8 mouse cellular contexts compared by ENCODE assay signal in genomic region chr10:80677128-80677875, GRCm38 (mm10). TPM values are rescaled to one million over a fixed set of nuclear protein-coding genes. Genes with fewer than 3 reads are reported as not detected.
A peak's percentile ranks its signal among the peaks of the same experiment; 100 is the strongest.
DNase-seq lines count a peak whose midpoint lies in the region; ATAC-seq lines count a peak whose summit lies in the region.

No protein-coding gene starts in this region.

- peak overlapping the region; percentile 81 for H3K4me3 ChIP-seq in erythroblast, embryonic 14.5 days (replicated peaks)
- H3K4me3 ChIP-seq in kidney, embryonic 15.5 days (replicated peaks): peak overlapping the region; percentile 91
- H3K4me3 ChIP-seq in midbrain, embryonic 15.5 days: peak overlapping the region; percentile 94

- peak; percentile 28 for ATAC-seq in CD4-positive, CD25-positive, alpha-beta regulatory T cell, adult 4 months
- no peak for ATAC-seq in kidney, embryonic 15.5 days (replicated peaks; ENCODE audit: low FRiP score)
- ATAC-seq in midbrain, embryonic 15.5 days (replicated peaks): peak; percentile 5

- peak; percentile 67 for DNase-seq in cerebellum, adult 9-10 months
- no peak for DNase-seq in cerebellum, postnatal 4 days (ENCODE audit: low spot score in 2 of 2)
- no peak for DNase-seq in urinary bladder, postnatal 25 days (ENCODE audit: low spot score)
- no peak for DNase-seq in urinary bladder, postnatal 4 days (ENCODE audit: low spot score in 2 of 2)

- peaks cover 80% of the 10 kb centered on the region for H3K4me1 ChIP-seq in erythroblast, embryonic 14.5 days (ENCODE audit: control insufficient read depth)
- H3K4me1 ChIP-seq in kidney, embryonic 15.5 days: peaks cover 69% of the 10 kb centered on the region
- H3K4me1 ChIP-seq in midbrain, embryonic 15.5 days: peaks cover 52% of the 10 kb centered on the region

- no peaks in the 10 kb centered on the region for H3K27me3 ChIP-seq in erythroblast, embryonic 14.5 days (ENCODE audit: control insufficient read depth)
- no peaks in the 10 kb centered on the region for H3K27me3 ChIP-seq in kidney, embryonic 15.5 days
- H3K27me3 ChIP-seq in midbrain, embryonic 15.5 days (replicated peaks): no peaks in the 10 kb centered on the region

- H3K27ac ChIP-seq in kidney, embryonic 15.5 days: peak overlapping the region; percentile 98
- peak overlapping the region; percentile 96 for H3K27ac ChIP-seq in midbrain, embryonic 15.5 days

- peaks cover 37% of the 10 kb centered on the region for H3K36me3 ChIP-seq in erythroblast, embryonic 14.5 days (ENCODE audit: control insufficient read depth)
- H3K36me3 ChIP-seq in kidney, embryonic 15.5 days: peaks cover 13% of the 10 kb centered on the region; the same call in 1 of the 2 replicates
- no peaks in the 10 kb centered on the region for H3K36me3 ChIP-seq in midbrain, embryonic 15.5 days (replicated peaks)

- H3K4me2 ChIP-seq in kidney, embryonic 15.5 days: peak overlapping the region; percentile 81
- H3K4me2 ChIP-seq in midbrain, embryonic 15.5 days: peak overlapping the region; percentile 82

- H3K9me3 ChIP-seq in erythroblast, embryonic 14.5 days (ENCODE audit: control insufficient read depth, low read length): no peaks in the 10 kb centered on the region
- H3K9me3 ChIP-seq in kidney, embryonic 15.5 days (replicated peaks): no peaks in the 10 kb centered on the region
- no peaks in the 10 kb centered on the region for H3K9me3 ChIP-seq in midbrain, embryonic 15.5 days

- H3K9ac ChIP-seq in kidney, embryonic 15.5 days: peak overlapping the region; percentile 70
- peak overlapping the region; percentile 72 for H3K9ac ChIP-seq in midbrain, embryonic 15.5 days

- 20% methylated on average over 9 of the region's 9 CpGs for WGBS in kidney, embryonic 15.5 days
- WGBS in midbrain, embryonic 15.5 days: 35% methylated on average over 9 of the region's 9 CpGs

RNA-seq across cellular contexts. Expression of gene Mknk2, which starts 0.6 kb away (rescaled TPM):
- 10 to 100 TPM; 37.3 to 51.7 TPM for polyA plus RNA-seq in CD4-positive, CD25-positive, alpha-beta regulatory T cell, adult 4 months (2017; shearing (Covaris generic))
- 49.1 and 53.2 TPM in 2 replicates for polyA plus RNA-seq in erythroblast, embryonic 14.5 days (2012)
- 95.3 and 103 TPM in 2 replicates for polyA plus RNA-seq in kidney, embryonic 15.5 days (2015; fragmentation: Nextera tagmentation; extraction: Ambion mirVana)
- 61.5 and 66.6 TPM in 2 replicates for polyA plus RNA-seq in midbrain, embryonic 15.5 days (2015; fragmentation: Nextera tagmentation; extraction: Ambion mirVana)

RNA-seq across cellular contexts. Expression of gene Btbd2, which starts 20.4 kb away (rescaled TPM):
- polyA plus RNA-seq in CD4-positive, CD25-positive, alpha-beta regulatory T cell, adult 4 months (2017; shearing (Covaris generic)): 1 to 10 TPM; 7.2 to 7.3 TPM
- polyA plus RNA-seq in erythroblast, embryonic 14.5 days (2012): 2.6 and 3.2 TPM in 2 replicates
- 78.6 and 83.2 TPM in 2 replicates for polyA plus RNA-seq in kidney, embryonic 15.5 days (2015; fragmentation: Nextera tagmentation; extraction: Ambion mirVana)
- 85.9 and 90.4 TPM in 2 replicates for polyA plus RNA-seq in midbrain, embryonic 15.5 days (2015; fragmentation: Nextera tagmentation; extraction: Ambion mirVana)

RNA-seq across cellular contexts. Expression of gene Mob3a, which starts 24.5 kb away (rescaled TPM):
- 100 to 1,000 TPM; 265 to 359 TPM for polyA plus RNA-seq in CD4-positive, CD25-positive, alpha-beta regulatory T cell, adult 4 months (2017; shearing (Covaris generic))
- 1.8 and 2.1 TPM in 2 replicates for polyA plus RNA-seq in erythroblast, embryonic 14.5 days (2012)
- 37.7 and 41.5 TPM in 2 replicates for polyA plus RNA-seq in kidney, embryonic 15.5 days (2015; fragmentation: Nextera tagmentation; extraction: Ambion mirVana)
- 63.4 and 64.3 TPM in 2 replicates for polyA plus RNA-seq in midbrain, embryonic 15.5 days (2015; fragmentation: Nextera tagmentation; extraction: Ambion mirVana)

RNA-seq across cellular contexts. Expression of gene Izumo4, which starts 24.7 kb away (rescaled TPM):
- 100 to 1,000 TPM in 1 of 2 experiments, 10 to 100 TPM in 1; 89.2 to 116 TPM for polyA plus RNA-seq in CD4-positive, CD25-positive, alpha-beta regulatory T cell, adult 4 months (2017; shearing (Covaris generic))
- 1.2 and 3.9 TPM in 2 replicates for polyA plus RNA-seq in erythroblast, embryonic 14.5 days (2012)
- polyA plus RNA-seq in kidney, embryonic 15.5 days (2015; fragmentation: Nextera tagmentation; extraction: Ambion mirVana): 22.8 and 26.2 TPM in 2 replicates
- 42.9 and 50.9 TPM in 2 replicates for polyA plus RNA-seq in midbrain, embryonic 15.5 days (2015; fragmentation: Nextera tagmentation; extraction: Ambion mirVana)

RNA-seq across cellular contexts. Expression of gene Csnk1g2, which starts 54.7 kb away (rescaled TPM):
- polyA plus RNA-seq in CD4-positive, CD25-positive, alpha-beta regulatory T cell, adult 4 months (2017; shearing (Covaris generic)): 10 to 100 TPM in 1 of 2 experiments, 1 to 10 TPM in 1; 6.9 to 12.8 TPM
- 33.9 and 36.6 TPM in 2 replicates for polyA plus RNA-seq in erythroblast, embryonic 14.5 days (2012)
- polyA plus RNA-seq in kidney, embryonic 15.5 days (2015; fragmentation: Nextera tagmentation; extraction: Ambion mirVana): 156 and 183 TPM in 2 replicates
- polyA plus RNA-seq in midbrain, embryonic 15.5 days (2015; fragmentation: Nextera tagmentation; extraction: Ambion mirVana): 107 and 123 TPM in 2 replicates

Comparison
In these comparisons a context has a peak if more than half of its experiments do, and no peak if none do; other contexts are left out.
1. RNA of gene Mob3a, which starts 24.5 kb away (polyA plus RNA-seq): 265 to 359 TPM in CD4-positive, CD25-positive, alpha-beta regulatory T cell, adult 4 months, 63.4 to 64.3 TPM in midbrain, embryonic 15.5 days and 37.7 to 41.5 TPM in kidney, embryonic 15.5 days; 1.8 to 2.1 TPM in erythroblast, embryonic 14.5 days; every median in the first group is over 10 times any median in the second.
2. Peak in every context shown above with its lines, with median percentiles within 50 percentile points of each other: H3K4me3 ChIP-seq.